Mouse (Mus musculus) 3134 (cell line): ENCODE measurements at regions not wholly inside any gene's neighbourhood (a gene's known extent, or its start where the extent isn't known, plus 50 kb on each side); places are given as distances from the start of the nearest gene placed in this dataset.
"Not testable (repeated sequence)": the region's sequence is repeated elsewhere in the genome, so short reads cannot be mapped to it uniquely, and the experiment has no call there.

ENCODE experiments used
- DNase-seq: peaks from one replicate; pipeline ENCODE4 v3.0.0-alpha.2; 2011; ENCODE audit warnings: low spot score; ENCODE audit not compliant: insufficient read length; ENCODE audit errors: extremely low read depth

DNA sequence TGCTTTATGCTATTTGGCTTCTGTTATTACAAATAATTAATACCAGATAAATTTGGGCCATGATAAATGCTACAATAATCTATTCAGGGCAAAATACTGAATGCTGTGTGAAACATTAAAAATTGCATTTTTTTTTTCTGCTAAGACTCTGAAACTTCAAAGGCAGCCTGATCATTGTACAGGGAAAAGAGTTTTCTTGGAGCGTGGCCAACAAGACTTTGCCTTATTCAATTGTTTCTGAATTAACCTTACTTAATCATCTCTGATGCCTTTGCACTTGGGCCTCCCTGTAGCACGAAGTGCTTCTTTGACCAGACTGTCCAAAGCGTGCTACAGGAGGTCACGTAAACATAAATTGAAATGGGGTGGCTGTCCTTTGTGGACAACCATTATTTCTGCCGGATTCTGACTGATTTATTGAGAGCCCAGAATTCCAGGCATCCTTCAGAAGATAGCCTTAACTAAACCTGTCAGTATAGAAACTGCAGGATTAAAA lies 69.9 kb upstream of the Slc1a3 start:
- DNase-seq = no peak

DNA sequence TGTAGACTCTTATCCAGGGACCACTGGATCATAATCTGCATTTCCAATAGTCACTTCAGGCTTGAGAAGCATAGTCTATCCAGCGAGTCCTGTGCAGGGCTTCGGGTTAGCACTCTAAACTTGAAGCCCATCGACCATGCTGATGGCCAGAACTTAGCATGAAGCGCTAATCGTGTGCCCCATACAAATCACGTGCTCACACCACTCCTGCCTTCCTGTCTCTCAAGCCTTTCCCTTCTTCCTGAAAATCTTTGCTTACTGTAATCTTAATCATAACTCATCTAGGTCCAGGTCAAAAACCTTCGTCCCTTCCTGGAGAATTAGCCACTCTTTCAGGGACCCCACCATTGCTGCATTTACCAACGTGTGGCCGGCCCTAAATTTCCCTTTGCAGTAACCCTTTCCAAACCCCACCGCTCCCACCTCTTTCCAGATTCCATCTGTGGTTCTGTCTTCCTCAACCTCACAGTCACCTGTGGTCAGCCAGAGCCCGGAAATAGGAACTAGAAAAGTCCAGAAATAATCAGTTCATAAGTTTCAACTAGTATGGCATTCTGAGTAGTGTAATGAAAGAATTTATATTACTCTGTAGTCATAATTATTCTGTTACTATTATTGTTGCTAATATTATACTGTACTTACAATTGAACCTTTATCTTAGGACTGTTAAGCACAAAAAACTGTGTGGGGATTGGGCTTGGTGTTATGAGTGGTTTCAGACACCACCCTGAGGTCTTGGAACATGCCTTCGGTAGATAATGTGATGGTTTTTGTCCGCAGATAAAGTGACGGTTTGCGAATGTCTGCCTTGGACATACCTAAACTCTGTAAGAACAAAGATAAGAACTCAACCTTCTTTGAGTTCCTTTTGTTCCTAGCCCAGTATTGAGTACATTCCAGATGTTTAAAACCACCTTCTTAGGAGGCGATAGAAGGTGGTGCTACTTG lies 57.3 kb upstream of the Slc1a3 start:
- no peak for DNase-seq

DNA sequence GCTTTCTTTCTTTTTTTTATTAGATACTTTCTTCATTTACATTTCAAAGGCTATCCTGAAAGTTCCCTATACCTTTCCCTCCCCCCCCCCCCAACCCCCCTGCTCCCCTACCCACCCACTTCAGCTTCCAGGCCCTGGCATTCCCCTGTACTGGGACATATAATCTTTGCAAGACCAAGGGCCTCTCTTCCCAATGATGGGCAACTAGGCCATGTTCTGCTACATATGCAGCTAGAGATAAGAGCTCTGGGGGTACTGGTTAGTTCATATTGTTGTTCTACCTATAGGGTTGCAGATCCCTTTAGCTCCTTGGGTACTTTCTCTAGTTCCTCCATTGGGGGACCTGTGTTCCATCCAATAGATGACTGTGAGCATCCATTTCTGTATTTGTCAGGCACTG lies 55.6 kb upstream of the Slc1a3 start:
- not testable (repeated sequence) for DNase-seq

DNA sequence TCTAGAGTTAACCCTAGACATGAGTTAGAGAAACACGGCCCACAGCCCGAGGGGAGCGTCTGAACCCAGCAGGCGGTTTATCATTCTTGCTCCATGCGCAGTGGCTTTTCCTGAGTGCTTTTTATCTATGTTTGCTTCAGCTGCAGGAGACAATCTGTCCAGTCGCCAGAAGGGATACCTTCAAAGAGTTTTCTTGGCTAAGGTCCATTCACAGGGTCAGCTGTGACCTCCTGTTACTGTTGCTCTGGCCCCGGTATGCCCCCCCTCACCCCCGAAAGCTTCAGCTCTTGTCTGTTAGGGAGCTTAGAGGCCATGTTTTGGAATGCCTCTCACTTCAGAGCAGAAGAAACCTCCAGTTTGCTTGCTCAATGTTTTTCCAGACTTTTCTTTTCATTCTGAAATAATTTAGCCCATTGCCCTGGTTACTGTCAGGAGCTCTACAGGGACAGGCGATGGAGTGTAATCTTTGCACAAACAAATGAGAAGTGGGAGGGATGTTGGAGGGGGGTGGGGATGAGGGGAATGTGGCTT lies 51.2 kb upstream of the Slc1a3 start:
- no peak for DNase-seq

DNA sequence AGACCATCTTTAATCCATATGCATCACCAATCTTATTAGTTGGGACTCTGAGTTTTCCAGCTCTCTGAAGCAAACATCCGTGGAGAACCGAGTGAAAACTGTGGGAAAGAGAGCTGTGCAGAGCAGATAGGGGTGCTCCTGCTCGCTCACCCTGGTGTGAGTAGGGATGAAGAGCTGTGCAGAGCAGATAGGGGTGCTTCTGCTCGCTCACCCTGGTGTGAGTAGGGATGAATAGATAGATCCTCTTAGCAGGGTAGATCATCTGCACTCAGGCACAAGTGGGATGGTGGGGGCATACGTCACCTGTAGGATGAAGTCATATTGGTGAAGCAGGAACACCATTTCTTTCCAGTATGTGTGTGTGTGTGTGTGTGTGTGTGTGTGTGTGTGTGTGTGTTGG lies 50.6 kb upstream of the Slc1a3 start:
- no peak for DNase-seq
